ENCODE assay signal across 10 mouse cellular contexts in the genomic region with DNA sequence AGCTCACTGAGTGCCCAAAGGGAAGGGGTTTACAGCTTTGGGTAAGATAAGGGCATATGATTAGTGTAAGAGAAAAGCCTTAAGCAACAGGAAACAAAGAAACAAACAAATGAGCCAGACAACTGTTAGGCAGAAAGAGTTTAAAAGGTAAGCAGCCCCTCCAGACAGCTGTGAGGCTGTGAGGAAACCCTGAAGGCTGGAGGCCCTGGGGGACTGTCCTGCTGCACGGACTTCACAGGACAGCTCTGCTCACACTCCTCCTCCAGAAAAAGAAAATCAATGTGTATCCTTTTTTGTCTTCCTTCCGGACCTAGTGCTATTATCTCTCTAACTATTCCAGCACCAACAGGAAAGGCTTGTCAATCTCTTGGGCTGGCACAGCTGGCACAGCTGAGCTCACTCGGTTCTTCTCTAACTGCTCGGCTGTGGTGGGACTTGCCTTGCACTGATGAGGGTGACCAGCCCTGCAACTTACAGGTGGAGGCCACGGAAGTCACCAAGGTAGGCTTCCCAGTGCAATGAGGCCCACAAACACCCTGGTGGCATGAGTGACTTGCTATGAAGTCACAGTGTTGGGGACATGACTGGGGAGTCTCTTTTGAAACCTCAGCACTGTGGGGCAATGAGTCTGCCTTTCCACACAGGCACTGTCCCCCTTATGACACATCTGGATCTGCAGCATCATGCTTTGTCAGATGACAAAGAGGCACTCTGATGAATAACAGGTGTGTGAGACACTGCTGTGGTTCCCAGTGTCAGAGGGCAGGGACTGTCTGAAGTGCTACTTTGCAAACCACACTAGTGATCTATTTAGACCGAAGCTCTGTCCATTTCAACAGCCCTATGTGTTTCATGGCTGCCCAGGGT. TPM values are rescaled to one million over a fixed set of nuclear protein-coding genes. Genes with fewer than 3 reads are reported as not detected.
A peak's percentile ranks its signal among the peaks of the same experiment; 100 is the strongest.
DNase-seq lines count a peak whose midpoint lies in the region; ATAC-seq and TF ChIP-seq lines count a peak whose summit lies in the region.
"Had no signal": no experiment of that assay in that cellular context is flagged by ENCODE, and none has a peak within 500 bp of the region (broad histone marks: within the 10 kb centered on the region; RNA-seq: fewer than 3 reads in every experiment).

No protein-coding gene starts in this region.

- ATAC-seq in embryonic facial prominence, embryonic 14.5 days (ENCODE audit: low read depth) = no peak
- ATAC-seq in hindbrain, postnatal 0 days = no peak
- ATAC-seq in neural tube, embryonic 13.5 days (ENCODE audit: low read depth) = peak; percentile 60
- ATAC-seq in intestine, postnatal 0 days = no peak
- ATAC-seq in monocyte, adult 5-6 weeks (replicated peaks; ENCODE audit: insufficient number of reproducible peaks, low FRiP score, low TSS enrichment, poor library complexity, severe bottlenecking) = no peak

- TF ChIP-seq POLR2A in bone marrow, adult 2 months (IDR thresholded peaks at IDR 0.05; ENCODE audit: borderline replicate concordance, control insufficient read depth, low read depth, low read length) = no peak
- no peak for TF ChIP-seq POLR2A in heart, adult 2 months (IDR thresholded peaks at IDR 0.05; ENCODE audit: insufficient read depth, low read depth, low read length)

- H3K9ac ChIP-seq in embryonic facial prominence, embryonic 14.5 days (ENCODE audit: low read depth, low read length) = no peak overlapping the region
- no peak overlapping the region for H3K9ac ChIP-seq in hindbrain, postnatal 0 days (replicated peaks; ENCODE audit: low read length)
- peak overlapping the region; percentile 65 for H3K9ac ChIP-seq in neural tube, embryonic 13.5 days
- H3K9ac ChIP-seq in intestine, postnatal 0 days (ENCODE audit: low read depth, low read length) = no peak overlapping the region
- H3K9ac ChIP-seq in heart, adult 2 months (ENCODE audit: low read depth, low read length) = no peak overlapping the region
- H3K9ac ChIP-seq: liver, embryonic 13.5 days had no signal

- peaks cover 14% of the 10 kb centered on the region; the same call in 1 of the 2 replicates for H3K4me1 ChIP-seq in bone marrow, adult 2 months (ENCODE audit: control insufficient read depth, insufficient read depth, low read length)
- peaks cover 24% of the 10 kb centered on the region for H3K4me1 ChIP-seq in embryonic facial prominence, embryonic 14.5 days (ENCODE audit: control insufficient read depth, insufficient read depth, low read length)
- peaks cover 33% of the 10 kb centered on the region for H3K4me1 ChIP-seq in hindbrain, postnatal 0 days (ENCODE audit: insufficient read depth, low read length)
- H3K4me1 ChIP-seq in neural tube, embryonic 13.5 days (replicated peaks) = peaks cover 52% of the 10 kb centered on the region
- no peaks in the 10 kb centered on the region for H3K4me1 ChIP-seq in intestine, postnatal 0 days (replicated peaks; ENCODE audit: control insufficient read depth, insufficient read depth, low read length)
- no peaks in the 10 kb centered on the region; the same call in 1 of the 2 replicates for H3K4me1 ChIP-seq in heart, adult 2 months (ENCODE audit: control insufficient read depth, insufficient read depth, low read length)

- no peaks in the 10 kb centered on the region for H3K36me3 ChIP-seq in embryonic facial prominence, embryonic 14.5 days (ENCODE audit: control insufficient read depth, insufficient read depth, low read length)
- H3K36me3 ChIP-seq in hindbrain, postnatal 0 days (ENCODE audit: insufficient read depth, low read length) = no peaks in the 10 kb centered on the region
- no peaks in the 10 kb centered on the region for H3K36me3 ChIP-seq in neural tube, embryonic 13.5 days
- H3K36me3 ChIP-seq in intestine, postnatal 0 days (ENCODE audit: control insufficient read depth, insufficient read depth) = 0 out of 2 replicates have a peak, but pooled peaks cover 9% of the 10 kb centered on the region
- H3K36me3 ChIP-seq in heart, adult 2 months (ENCODE audit: control insufficient read depth, insufficient read depth, low read length) = no peaks in the 10 kb centered on the region
- H3K36me3 ChIP-seq: liver, embryonic 13.5 days had no signal

- TF ChIP-seq EP300 in heart, adult 2 months (IDR thresholded peaks at IDR 0.05; ENCODE audit: insufficient read depth, low read depth, low read length) = no peak

- WGBS in bone marrow, adult 2 months = 12% methylated on average over 6 of the region's 6 CpGs
- WGBS in embryonic facial prominence, embryonic 14.5 days = 37% methylated on average over 6 of the region's 6 CpGs
- 27% methylated on average over 6 of the region's 6 CpGs for WGBS in hindbrain, postnatal 0 days
- WGBS in neural tube, embryonic 13.5 days = 28% methylated on average over 6 of the region's 6 CpGs
- WGBS in intestine, postnatal 0 days = 55% methylated on average over 6 of the region's 6 CpGs
- WGBS in heart, adult 2 months = 44% methylated on average over 6 of the region's 6 CpGs

- H3K9me3 ChIP-seq in embryonic facial prominence, embryonic 14.5 days (ENCODE audit: control insufficient read depth, low read length) = no peaks in the 10 kb centered on the region
- H3K9me3 ChIP-seq in hindbrain, postnatal 0 days (ENCODE audit: low read length) = no peaks in the 10 kb centered on the region
- H3K9me3 ChIP-seq in neural tube, embryonic 13.5 days = no peaks in the 10 kb centered on the region
- H3K9me3 ChIP-seq in intestine, postnatal 0 days (ENCODE audit: control insufficient read depth) = no peaks in the 10 kb centered on the region
- H3K9me3 ChIP-seq: liver, embryonic 13.5 days had no signal

- H3K27ac ChIP-seq in bone marrow, adult 2 months (ENCODE audit: control insufficient read depth, insufficient read depth, low read depth, low read length, poor library complexity) = peak overlapping the region; percentile 78
- H3K27ac ChIP-seq in embryonic facial prominence, embryonic 14.5 days (replicated peaks; ENCODE audit: low read depth, low read length) = peak overlapping the region; percentile 29; the same call in 1 of the 2 replicates
- H3K27ac ChIP-seq in hindbrain, postnatal 0 days = peak overlapping the region; percentile 96
- peak overlapping the region; percentile 100 for H3K27ac ChIP-seq in neural tube, embryonic 13.5 days (replicated peaks)
- no peak overlapping the region for H3K27ac ChIP-seq in intestine, postnatal 0 days (ENCODE audit: low read depth, low read length)
- no peak overlapping the region for H3K27ac ChIP-seq in heart, adult 2 months
- H3K27ac ChIP-seq: liver, embryonic 13.5 days had no signal

- no peak for TF ChIP-seq CTCF in bone marrow, adult 2 months (IDR thresholded peaks at IDR 0.05; ENCODE audit: control insufficient read depth, insufficient read depth, low read length)
- TF ChIP-seq CTCF in hindbrain, postnatal 0 days (IDR thresholded peaks at IDR 0.05; ENCODE audit: low read depth) = no peak
- no peak for TF ChIP-seq CTCF in intestine, postnatal 0 days (IDR thresholded peaks at IDR 0.05; ENCODE audit: low read depth)
- TF ChIP-seq CTCF in heart, adult 2 months (IDR thresholded peaks at IDR 0.05) = no peak

- no peaks in the 10 kb centered on the region for H3K79me2 ChIP-seq in heart, adult 2 months (replicated peaks; ENCODE audit: control insufficient read depth, insufficient read depth, low read length)

- no peak overlapping the region for H3K4me3 ChIP-seq in bone marrow, adult 2 months (replicated peaks; ENCODE audit: control insufficient read depth, low read depth, low read length)
- H3K4me3 ChIP-seq in embryonic facial prominence, embryonic 14.5 days (ENCODE audit: low read depth, low read length) = no peak overlapping the region
- H3K4me3 ChIP-seq in hindbrain, postnatal 0 days (ENCODE audit: low read length) = no peak overlapping the region
- no peak overlapping the region for H3K4me3 ChIP-seq in neural tube, embryonic 13.5 days
- no peak overlapping the region for H3K4me3 ChIP-seq in intestine, postnatal 0 days (ENCODE audit: low read depth, low read length)
- H3K4me3 ChIP-seq in heart, adult 2 months = no peak overlapping the region
- H3K4me3 ChIP-seq: liver, embryonic 13.5 days had no signal

- intact Hi-C loops in heart, adult 2 months (cut with DNase I) = no loop called here

- DNase-seq in embryonic facial prominence, embryonic 14.5 days (ENCODE audit: low spot score) = no peak
- no peak for DNase-seq in hindbrain, postnatal 0 days (ENCODE audit: low spot score)
- DNase-seq in kidney, adult 8-10 months = no peak
- no peak for DNase-seq in heart, adult 2 months
- DNase-seq: kidney, postnatal 10 days; liver, embryonic 13.5 days had no signal

- H3K4me2 ChIP-seq in embryonic facial prominence, embryonic 14.5 days (ENCODE audit: low read depth, low read length) = no peak overlapping the region
- no peak overlapping the region for H3K4me2 ChIP-seq in hindbrain, postnatal 0 days (ENCODE audit: low read depth, low read length)
- H3K4me2 ChIP-seq in neural tube, embryonic 13.5 days = peak overlapping the region; percentile 38
- no peak overlapping the region for H3K4me2 ChIP-seq in intestine, postnatal 0 days (replicated peaks; ENCODE audit: low read depth)
- H3K4me2 ChIP-seq: liver, embryonic 13.5 days had no signal

- no peaks in the 10 kb centered on the region for H3K27me3 ChIP-seq in embryonic facial prominence, embryonic 14.5 days (replicated peaks; ENCODE audit: control insufficient read depth, insufficient read depth, low read length)
- H3K27me3 ChIP-seq in hindbrain, postnatal 0 days (ENCODE audit: insufficient read depth, low read length) = no peaks in the 10 kb centered on the region
- no peaks in the 10 kb centered on the region for H3K27me3 ChIP-seq in neural tube, embryonic 13.5 days
- H3K27me3 ChIP-seq in intestine, postnatal 0 days (replicated peaks; ENCODE audit: control insufficient read depth, insufficient read depth, low read length) = no peaks in the 10 kb centered on the region
- H3K27me3 ChIP-seq in heart, adult 2 months (ENCODE audit: control insufficient read depth, insufficient read depth, low read length) = no peaks in the 10 kb centered on the region
- H3K27me3 ChIP-seq: liver, embryonic 13.5 days had no signal

RNA-seq across cellular contexts. Expression of gene Cdk5r1, which starts 27.9 kb away (rescaled TPM):
- polyA plus RNA-seq in bone marrow, adult 2 months (2011; ENCODE audit: insufficient read depth, insufficient read length, low replicate concordance, missing spikeins) = 2.4 and 3.2 TPM in 2 replicates
- 4.9 and 5.1 TPM in 2 replicates for polyA plus RNA-seq in embryonic facial prominence, embryonic 14.5 days (2014; fragmentation: Nextera tagmentation; extraction: Ambion mirVana)
- 355 and 367 TPM in 2 replicates for total RNA-seq in hindbrain, postnatal 0 days (2014; rRNA removed)
- polyA plus RNA-seq in hindbrain, postnatal 0 days (2015; fragmentation: Nextera tagmentation; extraction: Ambion mirVana) = 65.1 and 69.3 TPM in 2 replicates
- 87.8 and 95.6 TPM in 2 replicates for polyA plus RNA-seq in neural tube, embryonic 13.5 days (2015; fragmentation: Nextera tagmentation; extraction: Ambion mirVana)
- 0.61 and 0.64 TPM in 2 replicates for polyA plus RNA-seq in intestine, postnatal 0 days (2015; fragmentation: Nextera tagmentation; extraction: Ambion mirVana)
- 0.49 to 3.8 TPM (median 2.4 TPM) in 3 replicates for total RNA-seq in monocyte, adult 5-6 weeks (2017)
- 1 to 10 TPM in 1 of 2 experiments, under 1 TPM in 1; 0.84 to 2.3 TPM for total RNA-seq in heart, adult 2 months (2021)
- polyA plus RNA-seq in heart, adult 2 months (2012; rRNA removed) = 0.61 and 0.85 TPM in 2 replicates

Comparison
In these comparisons a context has a peak if more than half of its experiments do, and no peak if none do; other contexts are left out.
1. H3K27ac ChIP-seq: peak in bone marrow, adult 2 months (single experiment), embryonic facial prominence, embryonic 14.5 days (single experiment), hindbrain, postnatal 0 days (single experiment) and neural tube, embryonic 13.5 days (single experiment); none in intestine, postnatal 0 days (single experiment) and heart, adult 2 months (single experiment).
2. RNA of gene Cdk5r1, which starts 27.9 kb away (polyA plus RNA-seq): 87.8 to 95.6 TPM in neural tube, embryonic 13.5 days and 65.1 to 69.3 TPM in hindbrain, postnatal 0 days; 4.9 to 5.1 TPM in embryonic facial prominence, embryonic 14.5 days, 2.4 to 3.2 TPM in bone marrow, adult 2 months, 0.61 to 0.64 TPM in intestine, postnatal 0 days and 0.61 to 0.85 TPM in heart, adult 2 months; every median in the first group is over 10 times any median in the second.